Mouse (Mus musculus) limb, embryonic 11.5 days (tissue): Measurements from ENCODE around the gene Vmn2r78. TPM values are rescaled to one million over a fixed set of nuclear protein-coding genes. Genes with fewer than 3 reads are reported as not detected.
"Not testable (repeated sequence)": the region's sequence is repeated elsewhere in the genome, so short reads cannot be mapped to it uniquely, and the experiment has no call there.

Source experiments
- ATAC-seq: fragments of 200-750 bp; cut with Nextera tagmentation; 2 replicates; pipeline ENCODE4 v1.8.0; 2017; ENCODE audit warnings: low read depth; ENCODE audit not compliant: insufficient number of reproducible peaks, low FRiP score, low TSS enrichment
- DNase-seq: peaks from one replicate; pipeline ENCODE4 v3.0.0-alpha.2; 2015; ENCODE audit warnings: low spot score
- H3K27ac ChIP-seq: fragments of 300-500 bp; sonication (generic); replicated peaks from 2 replicates; pipeline ENCODE4 v1.5.1; 2014; ENCODE audit warnings: low read depth, mild to moderate bottlenecking, low read length
- H3K27me3 ChIP-seq: fragments of 300-500 bp; sonication (generic); 2 replicates; pipeline ENCODE4 v1.6.1; 2014; ENCODE audit warnings: mild to moderate bottlenecking, low read length, mixed read lengths; ENCODE audit not compliant: control insufficient read depth, insufficient read depth
- H3K36me3 ChIP-seq: fragments of 300-500 bp; sonication (generic); 2 replicates; pipeline ENCODE4 v1.6.1; 2014; ENCODE audit warnings: mild to moderate bottlenecking, low read length, moderate library complexity, mixed read lengths; ENCODE audit not compliant: control insufficient read depth, insufficient read depth
- H3K4me1 ChIP-seq: fragments of 300-500 bp; sonication (generic); 2 replicates; pipeline ENCODE4 v1.6.1; 2014; ENCODE audit warnings: low read length, mixed read lengths; ENCODE audit not compliant: control insufficient read depth, insufficient read depth
- H3K4me2 ChIP-seq: fragments of 300-500 bp; sonication (generic); 2 replicates; pipeline ENCODE4 v1.6.1; 2014; ENCODE audit warnings: low read depth, mild to moderate bottlenecking, moderate library complexity; ENCODE audit not compliant: severe bottlenecking
- H3K4me3 ChIP-seq: fragments of 300-500 bp; sonication (generic); 2 replicates; pipeline ENCODE4 v1.5.1; 2014; ENCODE audit warnings: low read depth, low read length
- H3K9ac ChIP-seq: fragments of 300-500 bp; sonication (generic); 2 replicates; pipeline ENCODE4 v1.6.1; 2014; ENCODE audit warnings: mild to moderate bottlenecking, low read length
- H3K9me3 ChIP-seq: fragments of 300-500 bp; sonication (generic); 2 replicates; pipeline ENCODE4 v1.6.1; 2016; ENCODE audit warnings: low read length; ENCODE audit not compliant: control insufficient read depth
- WGBS: fragments of 180-500 bp; shearing (Covaris S2); extraction: QIAGEN DNeasy Blood & Tissue Kit; methylation state at CpG from one replicate; pipeline ENCODE4 v1.1.7; 2014; 5-methylcytosine and 5-hydroxymethylcytosine counted together
- polyA plus RNA-seq: library from polyadenylated mRNA; unstranded; fragments of >200 nt; fragmentation: Nextera tagmentation; extraction: Ambion mirVana; gene quantifications from 2 replicates; pipeline ENCODE4 v1.2.1, GENCODE M21; 2014

Vmn2r78 gene
- not detected in 2 replicates for polyA plus RNA-seq

GRCm38 (mm10) chr7:86914794-86915193, at the start of gene Vmn2r78:
Vmn2r78 (plus strand) TSS chr7:86915094.
- not testable (repeated sequence) for DNase-seq, ATAC-seq, H3K27me3 ChIP-seq, H3K9me3 ChIP-seq, H3K27ac ChIP-seq, H3K4me3 ChIP-seq, H3K4me2 ChIP-seq, H3K4me1 ChIP-seq, H3K9ac ChIP-seq, H3K36me3 ChIP-seq
- WGBS, result 87% methylated on average over 2 of the region's 2 CpGs

- H3K9me3 ChIP-seq, result no peaks in the 10 kb centered on the region
- WGBS, result 90% methylated on average over 4 of the region's 4 CpGs
- no peaks in the 10 kb centered on the region for H3K4me1 ChIP-seq
- no peak overlapping the region for H3K4me2 ChIP-seq
- H3K27ac ChIP-seq, result no peak overlapping the region
- H3K27me3 ChIP-seq, result no peaks in the 10 kb centered on the region
- no peak overlapping the region for H3K9ac ChIP-seq
- ATAC-seq (no peak), DNase-seq (no peak)
- no peak overlapping the region for H3K4me3 ChIP-seq
- no peaks in the 10 kb centered on the region for H3K36me3 ChIP-seq
These were observed 25.1 kb upstream of the Vmn2r78 start for GRCm38 (mm10) chr7:86889470-86890469.

GRCm38 (mm10) chr7:86937288-86937687, 22.4 kb downstream of the Vmn2r78 start:
- Histone ChIP-seq H3K27ac (no peak overlapping the region), H3K4me1 (no peaks in the 10 kb centered on the region), H3K4me2 (no peak overlapping the region), H3K9ac (no peak overlapping the region), H3K27me3 (no peaks in the 10 kb centered on the region), H3K4me3 (no peak overlapping the region), H3K9me3 (no peaks in the 10 kb centered on the region), H3K36me3 (no peaks in the 10 kb centered on the region)
- ATAC-seq (no peak), DNase-seq (no peak)
- whole genome bisulfite sequencing, result 82% methylated on average over 5 of the region's 5 CpGs

GRCm38 (mm10) chr7:86994700-86995099, 79.8 kb downstream of the Vmn2r78 start:
- 70% methylated on average over 1 of the region's 1 CpGs for WGBS
- ATAC-seq, result no peak
- no peak for DNase-seq

GRCm38 (mm10) chr7:86995815-86996214, 80.9 kb downstream of the Vmn2r78 start, which contains the start of gene Vmn2r79:
Vmn2r79 (plus strand) TSS chr7:86996115.
- not testable (repeated sequence) for H3K4me3 ChIP-seq, ATAC-seq, H3K4me1 ChIP-seq, H3K36me3 ChIP-seq, H3K4me2 ChIP-seq, H3K27me3 ChIP-seq, H3K27ac ChIP-seq, H3K9ac ChIP-seq, DNase-seq, H3K9me3 ChIP-seq
- WGBS, result 85% methylated on average over 1 of the region's 1 CpGs

More at GRCm38 (mm10) chr7:86994700-86995099, 79.8 kb downstream of the Vmn2r78 start:
- no peak overlapping the region for H3K27ac ChIP-seq
- H3K36me3 ChIP-seq, result no peaks in the 10 kb centered on the region
- H3K27me3 ChIP-seq, result no peaks in the 10 kb centered on the region
- no peaks in the 10 kb centered on the region for H3K4me1 ChIP-seq
- no peak overlapping the region for H3K4me2 ChIP-seq
- H3K9me3 ChIP-seq, result no peaks in the 10 kb centered on the region
- no peak overlapping the region for H3K9ac ChIP-seq
- no peak overlapping the region for H3K4me3 ChIP-seq

Other genes starting within 250 kb of the Vmn2r78 start
- not detected in 2 replicates for gene Olfr292, start 226.8 kb upstream of the Vmn2r78 start, polyA plus RNA-seq
- gene Folh1, start 139.2 kb upstream of the Vmn2r78 start, polyA plus RNA-seq, result 0.06 TPM in 1 of 2 replicates, not detected in the other
- not detected in 2 replicates for gene Vmn2r77, start 120.1 kb upstream of the Vmn2r78 start, polyA plus RNA-seq
- gene Vmn2r79, start 81.0 kb downstream of the Vmn2r78 start, polyA plus RNA-seq, result not detected in 2 replicates